Mouse (Mus musculus) CD4-positive, CD25-positive, alpha-beta regulatory T cell, adult 2 months (primary cell): Measurements from ENCODE around the gene Rabgap1l.

Experiments
- DNase-seq: peaks from one replicate; pipeline ENCODE4 v3.0.0-alpha.2; 2012; ENCODE audit warnings: low read depth, low spot score

The Rabgap1l gene

GRCm38 (mm10) chr1:160181216-160181615 is 611.8 kb downstream of the Rabgap1l start:
- no peak for DNase-seq

GRCm38 (mm10) chr1:160176903-160177302 is 616.1 kb downstream of the Rabgap1l start:
- DNase-seq = no peak
